Mouse (Mus musculus) lung, embryonic 14.5 days (tissue): ENCODE data around the gene Ddx42. TPM values are rescaled to one million over a fixed set of nuclear protein-coding genes. Genes with fewer than 3 reads are reported as not detected.

Source experiments
- ATAC-seq: fragments of 200-750 bp; cut with Nextera tagmentation; 2 replicates; pipeline ENCODE4 v1.8.0; 2017; ENCODE audit warnings: mild to moderate bottlenecking, moderate TSS enrichment, moderate library complexity; ENCODE audit not compliant: insufficient read depth
- DNase-seq: peaks from one replicate; pipeline ENCODE4 v3.0.0-alpha.2; 2015
- H3K27ac ChIP-seq: fragments of 300-500 bp; sonication (generic); 2 replicates; pipeline ENCODE4 v1.5.1; 2014; ENCODE audit warnings: low read depth, mild to moderate bottlenecking, moderate library complexity
- H3K27me3 ChIP-seq: fragments of 300-500 bp; sonication (generic); 2 replicates; pipeline ENCODE4 v1.6.1; 2014; ENCODE audit warnings: low read length, control low read depth; ENCODE audit not compliant: insufficient read depth
- H3K36me3 ChIP-seq: fragments of 300-500 bp; sonication (generic); 2 replicates; pipeline ENCODE4 v1.6.1; 2014; ENCODE audit warnings: control low read depth; ENCODE audit not compliant: insufficient read depth
- H3K4me1 ChIP-seq: fragments of 300-500 bp; sonication (generic); 2 replicates; pipeline ENCODE4 v1.6.1; 2014; ENCODE audit warnings: antibody characterized with exemption, control low read depth; ENCODE audit not compliant: insufficient read depth
- H3K4me2 ChIP-seq: fragments of 300-500 bp; sonication (generic); 2 replicates; pipeline ENCODE4 v1.6.1; 2014; ENCODE audit warnings: mild to moderate bottlenecking
- H3K4me3 ChIP-seq: fragments of 300-500 bp; sonication (generic); 2 replicates; pipeline ENCODE4 v1.5.1; 2014; ENCODE audit warnings: low read depth, low read length
- H3K9ac ChIP-seq: fragments of 300-500 bp; sonication (generic); 2 replicates; pipeline ENCODE4 v1.6.1; 2014
- H3K9me3 ChIP-seq: fragments of 300-500 bp; sonication (generic); 2 replicates; pipeline ENCODE4 v1.6.1; 2016; ENCODE audit warnings: low read depth, low read length, control low read depth
- CTCF ChIP-seq: IDR thresholded peaks from 2 replicates; pipeline ENCODE4 v1.5.1; 2016; ENCODE audit warnings: antibody characterized with exemption, low read depth
- WGBS: fragments of 180-500 bp; shearing (Covaris S2); extraction: QIAGEN DNeasy Blood & Tissue Kit; methylation state at CpG from one replicate; pipeline ENCODE4 v1.1.7; 2014; 5-methylcytosine and 5-hydroxymethylcytosine counted together
- polyA plus RNA-seq: library from polyadenylated mRNA; unstranded; fragments of >200 nt; fragmentation: Nextera tagmentation; extraction: Ambion mirVana; gene quantifications from 2 replicates; pipeline ENCODE4 v1.2.1, GENCODE M21; 2014

The Ddx42 gene
- polyA plus RNA-seq, 1 experiment from 2014 or later, result 82.1 TPM

- Histone ChIP-seq H3K27me3 (no peaks in the 10 kb centered on the region), H3K9me3 (no peaks in the 10 kb centered on the region), H3K27ac (no peak overlapping the region; the same call in 1 of the 2 replicates), H3K9ac (no peak overlapping the region), H3K36me3 (no peaks in the 10 kb centered on the region), H3K4me2 (no peak overlapping the region), H3K4me1 (no peaks in the 10 kb centered on the region), H3K4me3 (no peak overlapping the region)
- 51% methylated on average over 11 of the region's 11 CpGs for WGBS
- DNase-seq (peak; percentile 64), ATAC-seq (no peak)
- no peak for TF ChIP-seq CTCF
Measured at GRCm38 (mm10) chr11:106286987-106287386, 70.3 kb downstream of the Ddx42 start.

DNA sequence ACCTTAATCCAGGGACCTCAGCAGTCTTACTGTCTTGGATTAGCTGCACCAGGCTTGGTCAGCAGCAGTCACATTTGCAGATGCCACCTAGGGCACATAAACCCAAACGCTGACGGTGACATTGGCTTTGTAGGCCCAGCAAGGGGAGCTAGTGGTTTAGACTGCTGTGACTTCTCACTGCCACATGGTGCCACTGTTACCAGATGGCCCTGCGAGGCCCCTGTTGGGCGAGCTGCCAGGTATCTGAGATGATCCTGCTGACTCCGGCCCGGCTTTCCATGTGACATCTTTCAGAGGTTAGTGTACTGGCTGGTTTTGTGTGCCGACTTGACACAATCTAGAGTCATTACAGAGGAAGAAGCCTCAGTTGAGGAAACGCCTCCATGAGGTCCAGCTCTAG, 72.6 kb downstream of the Ddx42 start:
- no peak overlapping the region for H3K4me3 ChIP-seq
- H3K9me3 ChIP-seq, result no peaks in the 10 kb centered on the region
- H3K4me2 ChIP-seq, result no peak overlapping the region
- ATAC-seq (no peak), DNase-seq (peak; percentile 73)
- H3K27ac ChIP-seq, result no peak overlapping the region
- H3K27me3 ChIP-seq, result no peaks in the 10 kb centered on the region
- H3K36me3 ChIP-seq, result no peaks in the 10 kb centered on the region
- H3K4me1 ChIP-seq, result no peaks in the 10 kb centered on the region
- no peak overlapping the region for H3K9ac ChIP-seq
- WGBS, result 43% methylated on average over 8 of the region's 8 CpGs
- TF ChIP-seq CTCF, result peak; percentile 48

DNA sequence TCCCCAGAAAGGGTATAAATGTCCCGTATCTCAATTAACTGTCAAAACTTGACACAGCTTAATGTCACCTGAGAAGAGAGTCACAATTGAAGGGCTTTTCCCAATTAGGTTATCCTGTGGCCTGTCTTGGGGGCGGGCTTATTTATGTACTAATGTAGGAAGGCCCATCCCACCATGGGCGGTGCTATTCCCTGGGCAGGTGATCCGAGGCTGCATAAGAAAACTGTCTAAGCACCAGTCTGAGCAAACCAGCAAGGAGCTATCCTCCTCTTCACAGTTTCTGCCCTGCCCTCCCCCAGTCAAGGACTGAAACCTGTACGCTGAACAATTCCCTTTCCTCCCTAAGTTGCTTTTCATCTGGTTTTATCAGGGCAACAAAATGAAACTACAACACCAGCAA, 73.7 kb downstream of the Ddx42 start:
- Histone ChIP-seq H3K9me3 (no peaks in the 10 kb centered on the region), H3K4me2 (no peak overlapping the region), H3K9ac (no peak overlapping the region), H3K4me1 (no peaks in the 10 kb centered on the region), H3K36me3 (no peaks in the 10 kb centered on the region), H3K4me3 (no peak overlapping the region), H3K27ac (no peak overlapping the region), H3K27me3 (no peaks in the 10 kb centered on the region)
- no peak for DNase-seq
- ATAC-seq, result no peak
- TF ChIP-seq CTCF, result no peak
- 87% methylated on average over 5 of the region's 5 CpGs for WGBS

GRCm38 (mm10) chr11:106291861-106292260, 75.1 kb downstream of the Ddx42 start:
- Histone ChIP-seq H3K27me3 (no peaks in the 10 kb centered on the region), H3K9ac (no peak overlapping the region), H3K4me1 (no peaks in the 10 kb centered on the region), H3K4me2 (no peak overlapping the region), H3K36me3 (no peaks in the 10 kb centered on the region), H3K4me3 (no peak overlapping the region), H3K9me3 (no peaks in the 10 kb centered on the region), H3K27ac (no peak overlapping the region)
- TF ChIP-seq CTCF, result no peak
- WGBS, result 85% methylated on average over 2 of the region's 2 CpGs
- DNase-seq (no peak), ATAC-seq (no peak)

Other genes with a start within 250 kb of the Ddx42 start
- gene Ace, start 249.0 kb upstream of the Ddx42 start, polyA plus RNA-seq, result 4.8 and 5.4 TPM in 2 replicates
- not detected in 2 replicates for gene Ace3, start 222.3 kb upstream of the Ddx42 start, polyA plus RNA-seq
- gene Kcnh6, start 208.8 kb upstream of the Ddx42 start, polyA plus RNA-seq, result 0.31 and 0.39 TPM in 2 replicates
- 72.5 and 83.8 TPM in 2 replicates for gene Dcaf7, start 180.1 kb upstream of the Ddx42 start, polyA plus RNA-seq
- gene Taco1, start 150.9 kb upstream of the Ddx42 start, polyA plus RNA-seq, result 9.5 TPM in 2 replicates
- 29.1 and 33.4 TPM in 2 replicates for gene Map3k3, start 132.3 kb upstream of the Ddx42 start, polyA plus RNA-seq
- gene Gm10840, start 56.1 kb upstream of the Ddx42 start, polyA plus RNA-seq, result not detected in 2 replicates
- gene Limd2, start 56.1 kb upstream of the Ddx42 start, polyA plus RNA-seq, result 211 and 229 TPM in 2 replicates
- 31.7 and 32.6 TPM in 2 replicates for gene Strada, start 14.8 kb upstream of the Ddx42 start, polyA plus RNA-seq
- 66.5 and 69.6 TPM in 2 replicates for gene Ccdc47, start 582 bp upstream of the Ddx42 start, polyA plus RNA-seq
- gene Ftsj3, start 39.2 kb downstream of the Ddx42 start, polyA plus RNA-seq, result 60.7 and 66.9 TPM in 2 replicates
- gene Psmc5, start 39.2 kb downstream of the Ddx42 start, polyA plus RNA-seq, result 275 and 288 TPM in 2 replicates
- 81.2 and 91.0 TPM in 2 replicates for gene Smarcd2, start 56.0 kb downstream of the Ddx42 start, polyA plus RNA-seq
- 0.18 and 0.39 TPM in 2 replicates for gene Tcam1, start 59.7 kb downstream of the Ddx42 start, polyA plus RNA-seq
- not detected in 2 replicates for gene Gh, start 84.9 kb downstream of the Ddx42 start, polyA plus RNA-seq
- 2.5 and 3.4 TPM in 2 replicates for gene Cd79b, start 97.8 kb downstream of the Ddx42 start, polyA plus RNA-seq
- gene Scn4a, start 136.4 kb downstream of the Ddx42 start, polyA plus RNA-seq, result 0.05 and 0.24 TPM in 2 replicates
- 0.16 and 0.39 TPM in 2 replicates for gene Prr29, start 148.5 kb downstream of the Ddx42 start, polyA plus RNA-seq
- 68.3 and 76.7 TPM in 2 replicates for gene Icam2, start 171.1 kb downstream of the Ddx42 start, polyA plus RNA-seq